Mouse (Mus musculus): Measurements from ENCODE around the gene Cdkn1a.

DNA sequence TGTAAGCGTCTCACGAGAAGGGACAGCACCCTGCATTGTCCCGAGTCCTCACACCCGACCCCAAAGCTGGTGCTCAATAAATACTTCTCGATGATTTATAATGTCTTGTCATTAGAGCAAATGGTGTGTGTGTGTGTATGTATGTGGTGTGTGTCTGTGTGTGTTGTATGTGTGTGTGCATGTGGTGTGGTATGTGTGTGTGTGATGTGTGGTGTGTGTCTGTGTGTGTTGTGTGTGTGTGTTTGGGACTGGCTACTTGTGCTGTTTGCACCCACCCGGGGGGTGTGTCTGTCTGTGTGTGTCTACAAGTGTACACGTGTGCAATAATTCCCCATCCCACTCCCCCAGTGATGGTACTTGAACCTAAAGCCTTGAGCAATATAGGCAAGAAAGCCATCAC, 9.9 kb downstream of the Cdkn1a start:
- TF ChIP-seq CTCF (IDR thresholded peaks at IDR 0.05; ENCODE audit: borderline replicate concordance, insufficient read depth, low read length) (no peak), POLR2A (IDR thresholded peaks at IDR 0.05; ENCODE audit: low read depth, low read length) (no peak; the same call in 1 of the 2 replicates)

Data from embryonic fibroblast, embryonic 13.5 days (primary cell).